Mouse (Mus musculus): ENCODE measurements around the gene Mcm2. TPM values are rescaled to one million over a fixed set of nuclear protein-coding genes. Genes with fewer than 3 reads are reported as not detected.

The Mcm2 gene
- polyA plus RNA-seq, 1 experiment from 2014 or later: 142 TPM

Other genes starting within 250 kb of the Mcm2 start
- gene Mgll, start 174.4 kb downstream of the Mcm2 start, polyA plus RNA-seq (2015; fragmentation: Nextera tagmentation; extraction: Ambion mirVana): 75.8 and 76.7 TPM in 2 replicates
- 36.7 and 42.9 TPM in 2 replicates for gene Abtb1, start 56.8 kb downstream of the Mcm2 start, polyA plus RNA-seq (2015; fragmentation: Nextera tagmentation; extraction: Ambion mirVana)
- 47.1 and 49.3 TPM in 2 replicates for gene Podxl2, start 23.7 kb downstream of the Mcm2 start, polyA plus RNA-seq (2015; fragmentation: Nextera tagmentation; extraction: Ambion mirVana)
- gene Tpra1, start 3.5 kb upstream of the Mcm2 start, polyA plus RNA-seq (2015; fragmentation: Nextera tagmentation; extraction: Ambion mirVana): 68.5 and 75.8 TPM in 2 replicates